7 mouse cellular contexts compared by ENCODE assay signal in genomic region chr2:65896542-65896941, GRCm38 (mm10). TPM values are rescaled to one million over a fixed set of nuclear protein-coding genes. Genes with fewer than 3 reads are reported as not detected.
A peak's percentile ranks its signal among the peaks of the same experiment; 100 is the strongest.
DNase-seq lines count a peak whose midpoint lies in the region; ATAC-seq and TF ChIP-seq lines count a peak whose summit lies in the region.

No protein-coding gene starts in this region.

- H3K36me3 ChIP-seq in heart, embryonic 16.5 days (ENCODE audit: control insufficient read depth, insufficient read depth): no peaks in the 10 kb centered on the region
- no peaks in the 10 kb centered on the region for H3K36me3 ChIP-seq in midbrain, embryonic 10.5 days

- H3K4me2 ChIP-seq in heart, embryonic 16.5 days (ENCODE audit: low read depth, low read length): peak overlapping the region; percentile 59

- ATAC-seq in cerebellum, adult (ENCODE audit: insufficient number of reproducible peaks, low FRiP score, low TSS enrichment): peak; percentile 57
- peak; percentile 77 for ATAC-seq in heart, embryonic 16.5 days (replicated peaks; ENCODE audit: extremely low read depth, insufficient read depth, low FRiP score)
- ATAC-seq in erythroblast, adult 5-6 weeks (replicated peaks; ENCODE audit: low FRiP score, poor library complexity, severe bottlenecking): no peak
- no peak for ATAC-seq in granulocyte monocyte progenitor cell, adult 5-6 weeks (replicated peaks; ENCODE audit: poor library complexity, severe bottlenecking)

- peak; percentile 42 to 46 for DNase-seq in cerebellum, adult 2 months
- no peak for DNase-seq in midbrain, embryonic 10.5 days (ENCODE audit: low spot score)
- no peak for DNase-seq in spleen, postnatal 14 days (ENCODE audit: low spot score in 2 of 2)

- no peaks in the 10 kb centered on the region for H3K9me3 ChIP-seq in heart, embryonic 16.5 days (replicated peaks; ENCODE audit: control insufficient read depth, low read length)
- H3K9me3 ChIP-seq in midbrain, embryonic 10.5 days (replicated peaks): no peaks in the 10 kb centered on the region

- no peak for TF ChIP-seq CTCF in cerebellum, adult 2 months (IDR thresholded peaks at IDR 0.05; ENCODE audit: borderline replicate concordance, insufficient read depth, low read depth, low read length)

- H3K27ac ChIP-seq in cerebellum, adult 2 months (ENCODE audit: insufficient read depth, low read length): no peak overlapping the region
- no peak overlapping the region for H3K27ac ChIP-seq in heart, embryonic 16.5 days (ENCODE audit: low read length)
- peak overlapping the region; percentile 68 for H3K27ac ChIP-seq in midbrain, embryonic 10.5 days (replicated peaks)

- 14% methylated on average over 5 of the region's 5 CpGs for WGBS in cerebellum, adult 2 months
- WGBS in heart, embryonic 16.5 days: 21% methylated on average over 5 of the region's 5 CpGs
- WGBS in midbrain, embryonic 10.5 days: 35% methylated on average over 5 of the region's 5 CpGs

- no peak for TF ChIP-seq POLR2A in cerebellum, adult 2 months (IDR thresholded peaks at IDR 0.05; ENCODE audit: borderline replicate concordance, insufficient read depth, low read length)

- H3K4me1 ChIP-seq in cerebellum, adult 2 months (ENCODE audit: control insufficient read depth, insufficient read depth, low read length): peaks cover 5% of the 10 kb centered on the region; the same call in 1 of the 2 replicates
- peaks cover 7% of the 10 kb centered on the region for H3K4me1 ChIP-seq in heart, embryonic 16.5 days (ENCODE audit: control insufficient read depth, insufficient read depth, low read length)
- peaks cover 27% of the 10 kb centered on the region for H3K4me1 ChIP-seq in midbrain, embryonic 10.5 days

- no peaks in the 10 kb centered on the region for H3K27me3 ChIP-seq in cerebellum, adult 2 months (ENCODE audit: control insufficient read depth, insufficient read depth, low read length)
- H3K27me3 ChIP-seq in heart, embryonic 16.5 days (ENCODE audit: control insufficient read depth, insufficient read depth, low read length): no peaks in the 10 kb centered on the region
- H3K27me3 ChIP-seq in midbrain, embryonic 10.5 days (ENCODE audit: low read depth, poor library complexity, severe bottlenecking): no peaks in the 10 kb centered on the region

- no peak overlapping the region for H3K9ac ChIP-seq in heart, embryonic 16.5 days (ENCODE audit: low read length)

- H3K4me3 ChIP-seq in cerebellum, adult 2 months (replicated peaks; ENCODE audit: insufficient read depth, low read depth, low read length): no peak overlapping the region
- peak overlapping the region; percentile 34 for H3K4me3 ChIP-seq in heart, embryonic 16.5 days (ENCODE audit: low read length)
- H3K4me3 ChIP-seq in midbrain, embryonic 10.5 days: 0 out of 2 replicates have a peak overlapping the region, but pooled peaks have one; percentile 14

RNA-seq across cellular contexts. Expression of gene Csrnp3, which starts 51.0 kb away (rescaled TPM):
- polyA plus RNA-seq in cerebellum, adult 2 months (2012; rRNA removed): 10.4 and 12.0 TPM in 2 replicates
- 0.99 and 1.2 TPM in 2 replicates for polyA plus RNA-seq in heart, embryonic 16.5 days (2015; fragmentation: Nextera tagmentation; extraction: Ambion mirVana)
- polyA plus RNA-seq in midbrain, embryonic 10.5 days (2016; fragmentation: Nextera tagmentation; extraction: Ambion mirVana): 8.0 and 13.7 TPM in 2 replicates
- not detected in 2 replicates for total RNA-seq in erythroblast, adult 5-6 weeks (2015; ENCODE audit: low replicate concordance)
- 0.14 TPM in 1 of 2 replicates, not detected in the other for total RNA-seq in erythroblast, adult 5-6 weeks (2017; ENCODE audit: low replicate concordance)
- total RNA-seq in granulocyte monocyte progenitor cell, adult 5-6 weeks (2014; fragmentation: Nextera tagmentation): not detected in 2 replicates
- not detected in 2 replicates for total RNA-seq in granulocyte monocyte progenitor cell, adult 5-6 weeks (2017)

Comparison
In these comparisons a context has a peak if more than half of its experiments do, and no peak if none do; other contexts are left out.
1. ATAC-seq: peak in cerebellum, adult (single experiment) and heart, embryonic 16.5 days (single experiment); none in erythroblast, adult 5-6 weeks (single experiment) and granulocyte monocyte progenitor cell, adult 5-6 weeks (single experiment).
2. DNase-seq: peak in cerebellum, adult 2 months (2 of 2); none in midbrain, embryonic 10.5 days (single experiment) and spleen, postnatal 14 days (0 of 2).